Mouse (Mus musculus) hematopoietic multipotent progenitor cell, adult 10-12 weeks (in vitro differentiated cells): ENCODE data around the gene Styk1. TPM values are rescaled to one million over a fixed set of nuclear protein-coding genes. Genes with fewer than 3 reads are reported as not detected.

Experiments
- polyA plus RNA-seq: library from polyadenylated mRNA; stranded (reverse); fragments of >175 nt; gene quantifications from 2 replicates; pipeline ENCODE4 v1.2.3, GENCODE M21; 2012; ENCODE audit warnings: low replicate concordance

Styk1 gene
- 0.03 and 0.53 TPM in 2 replicates for polyA plus RNA-seq

DNA sequence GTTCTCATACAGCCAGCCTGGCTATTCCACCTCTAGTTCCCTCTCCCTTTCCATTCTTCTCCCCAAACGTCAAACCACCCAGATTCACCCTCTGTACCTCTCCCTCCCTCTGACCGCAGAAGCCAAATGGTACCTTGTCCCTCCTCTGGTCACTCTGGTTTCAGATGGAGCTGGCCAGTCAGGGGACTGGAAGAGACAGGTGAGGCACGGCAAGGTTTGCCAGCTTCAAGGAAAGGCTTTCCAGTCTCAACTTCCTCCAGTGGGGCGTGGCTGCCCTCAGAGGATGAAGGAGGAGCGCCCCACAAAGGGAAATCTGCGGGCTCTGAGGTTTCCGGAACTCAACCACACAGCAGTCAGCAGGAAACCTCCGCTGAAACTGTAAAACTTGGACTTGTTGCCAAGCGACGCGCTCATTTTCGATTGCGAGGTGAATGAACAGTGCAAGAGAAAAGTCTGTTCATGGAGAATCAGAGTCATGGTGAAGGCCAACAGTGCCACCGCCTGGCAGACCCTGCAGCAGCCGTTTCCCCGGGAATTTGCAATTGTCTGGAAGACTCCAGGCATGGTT, at the start of gene Styk1:
Styk1 (minus strand) TSS at position 246 of the 568 bp plus-strand sequence.

DNA sequence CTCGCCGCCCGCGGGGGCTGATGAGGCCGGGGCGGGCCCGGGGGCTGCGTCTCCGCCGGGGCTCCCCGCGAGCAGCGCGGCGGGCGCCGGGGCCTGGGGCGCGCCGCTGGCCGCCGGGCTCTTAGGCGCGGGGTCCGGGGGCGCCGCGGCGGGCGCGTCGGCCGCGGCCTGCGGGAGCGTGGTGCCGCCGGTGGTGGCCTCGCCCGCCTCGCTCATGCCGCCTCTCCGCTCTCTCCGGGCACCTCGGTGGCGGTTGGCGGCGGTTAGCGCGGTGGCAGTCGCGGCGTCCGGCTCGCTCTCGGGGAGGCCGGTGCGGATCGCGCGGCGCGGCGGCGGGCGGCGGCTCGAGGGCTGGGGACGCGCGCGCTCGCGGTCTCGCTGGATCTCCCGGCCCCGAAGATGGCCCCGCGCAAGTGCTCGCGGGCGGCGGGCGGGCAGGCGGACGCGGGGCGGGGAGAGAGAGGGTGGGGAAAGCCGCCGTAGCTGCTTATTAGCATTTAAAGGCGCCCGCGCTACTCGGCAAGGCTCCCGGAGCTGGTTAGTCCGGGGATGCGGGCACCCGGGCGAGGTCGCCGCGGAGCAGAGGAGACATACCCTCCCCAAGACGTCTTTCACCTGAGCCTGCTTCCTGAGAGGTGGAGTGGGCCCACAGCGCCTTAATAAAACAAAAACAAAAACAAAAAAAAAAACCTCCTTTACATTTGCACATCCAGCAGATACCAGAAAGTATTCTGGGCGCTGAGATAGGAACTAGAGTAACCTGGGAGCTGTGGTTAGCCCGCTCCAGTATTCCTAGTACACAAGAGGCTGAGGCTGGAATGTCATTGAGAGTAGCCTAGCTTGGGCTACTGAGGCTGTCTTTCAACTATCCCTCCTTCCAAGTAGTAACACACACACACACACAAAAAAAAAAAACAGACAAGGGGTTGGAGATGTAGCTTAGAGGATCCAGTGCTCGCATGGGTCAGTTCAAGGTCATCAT, 34.9 kb upstream of the Styk1 start, which contains the start of gene Ybx3:
Ybx3 (minus strand) TSS at position 437 of the 982 bp plus-strand sequence.

DNA sequence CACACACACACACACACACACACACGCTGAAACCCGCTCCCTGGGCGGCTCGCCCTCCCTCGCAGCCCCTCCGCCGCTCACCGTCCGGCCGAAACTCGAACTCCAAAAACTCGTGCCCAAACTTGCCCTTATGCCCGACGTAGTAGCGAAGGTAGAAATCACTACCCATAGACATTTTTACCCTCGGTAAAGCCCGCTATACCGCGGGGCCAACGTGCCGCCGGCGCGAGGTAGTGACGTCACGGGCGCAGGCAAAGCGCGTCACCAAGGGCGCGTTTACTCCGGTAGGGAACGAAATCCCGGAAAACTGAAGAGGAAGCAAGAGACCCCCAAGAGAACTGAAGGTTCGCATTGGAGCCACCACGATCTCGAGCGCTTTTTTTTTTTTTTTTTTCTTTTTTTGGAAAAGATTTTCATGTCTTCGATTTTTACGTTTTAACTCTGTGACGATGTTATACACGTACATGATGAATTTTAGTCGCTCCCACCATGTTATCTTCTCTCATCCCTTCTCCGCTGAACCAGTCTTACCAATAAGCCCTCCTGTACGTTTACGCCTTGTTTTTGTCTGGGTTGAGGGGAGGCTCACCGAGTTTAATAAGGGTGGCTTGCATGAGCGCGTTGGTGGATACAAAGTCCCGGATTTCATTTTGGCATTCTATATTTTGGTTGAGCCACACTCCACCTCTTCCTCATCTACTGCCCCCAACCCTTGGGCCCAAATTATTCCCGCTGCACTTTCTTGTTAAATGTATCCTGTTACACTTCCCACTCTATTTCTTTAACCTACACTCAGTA, 60.2 kb downstream of the Styk1 start, which contains the start of gene Magohb:
Magohb (minus strand) TSS at position 254 of the 798 bp plus-strand sequence.

Other genes with a start within 250 kb of the Styk1 start
- gene Klra2, start 106.2 kb downstream of the Styk1 start, polyA plus RNA-seq = 0.42 and 0.56 TPM in 2 replicates
- gene Magohb, start 60.4 kb downstream of the Styk1 start, polyA plus RNA-seq = 1.3 and 2.7 TPM in 2 replicates
- gene Ybx3, start 34.9 kb upstream of the Styk1 start, polyA plus RNA-seq = 180 and 223 TPM in 2 replicates
- not detected in 2 replicates for gene 5430401F13Rik, start 132.8 kb upstream of the Styk1 start, polyA plus RNA-seq
- not detected in 2 replicates for gene Gm6619, start 132.8 kb upstream of the Styk1 start, polyA plus RNA-seq